Comparison of ENCODE assay signal across 17 mouse cellular contexts in genomic region chr6:108833963-108834697, GRCm38 (mm10). TPM values are rescaled to one million over a fixed set of nuclear protein-coding genes. Genes with fewer than 3 reads are reported as not detected.
DNase-seq lines count a peak whose midpoint lies in the region; ATAC-seq and TF ChIP-seq lines count a peak whose summit lies in the region.
"Had no signal": no experiment of that assay in that cellular context is flagged by ENCODE, and none has a peak within 500 bp of the region (broad histone marks: within the 10 kb centered on the region; RNA-seq: fewer than 3 reads in every experiment).

No protein-coding gene starts in this region.

- H3K27me3 ChIP-seq in spleen, adult 2 months (ENCODE audit: control insufficient read depth, insufficient read depth, low read length) = no peaks in the 10 kb centered on the region
- H3K27me3 ChIP-seq in liver, embryonic 15.5 days = no peaks in the 10 kb centered on the region
- no peaks in the 10 kb centered on the region for H3K27me3 ChIP-seq in stomach, embryonic 16.5 days (ENCODE audit: control insufficient read depth, insufficient read depth, low read length)
- H3K27me3 ChIP-seq in forebrain, postnatal 0 days (ENCODE audit: insufficient read depth, low read length) = no peaks in the 10 kb centered on the region
- H3K27me3 ChIP-seq: heart, embryonic 15.5 days; hindbrain, embryonic 13.5 days; lung, embryonic 15.5 days; neural tube, embryonic 15.5 days had no signal

- H3K9me3 ChIP-seq in liver, embryonic 15.5 days (replicated peaks) = no peaks in the 10 kb centered on the region
- H3K9me3 ChIP-seq in stomach, embryonic 16.5 days (replicated peaks; ENCODE audit: control insufficient read depth, low read length) = no peaks in the 10 kb centered on the region
- no peaks in the 10 kb centered on the region for H3K9me3 ChIP-seq in forebrain, postnatal 0 days (ENCODE audit: low read length)
- H3K9me3 ChIP-seq: heart, embryonic 15.5 days; hindbrain, embryonic 13.5 days; lung, embryonic 15.5 days; neural tube, embryonic 15.5 days had no signal

- WGBS in spleen, adult 2 months = 32% methylated on average over 8 of the region's 8 CpGs
- 33% methylated on average over 8 of the region's 8 CpGs for WGBS in liver, embryonic 15.5 days (ENCODE audit: insufficient replicate concordance)
- 56% methylated on average over 8 of the region's 8 CpGs for WGBS in stomach, embryonic 16.5 days
- WGBS in forebrain, postnatal 0 days = 92% methylated on average over 8 of the region's 8 CpGs

- H3K9ac ChIP-seq in liver, embryonic 15.5 days = no peak overlapping the region
- H3K9ac ChIP-seq in stomach, embryonic 16.5 days (ENCODE audit: low read length) = no peak overlapping the region
- H3K9ac ChIP-seq in forebrain, postnatal 0 days = no peak overlapping the region
- H3K9ac ChIP-seq: heart, embryonic 15.5 days; hindbrain, embryonic 13.5 days; lung, embryonic 15.5 days; neural tube, embryonic 15.5 days had no signal

- no peak for TF ChIP-seq CTCF in spleen, adult 2 months (IDR thresholded peaks at IDR 0.05; ENCODE audit: extremely low read depth, insufficient read depth, insufficient read length, insufficient replicate concordance)
- no peak for TF ChIP-seq CTCF in forebrain, postnatal 0 days (IDR thresholded peaks at IDR 0.05; ENCODE audit: low read depth)

- H3K4me1 ChIP-seq in spleen, adult 2 months (ENCODE audit: control insufficient read depth, insufficient read depth, insufficient read length) = peaks cover 43% of the 10 kb centered on the region; the same call in 1 of the 2 replicates
- peaks cover 35% of the 10 kb centered on the region for H3K4me1 ChIP-seq in brown adipose tissue, adult 24 weeks (ENCODE audit: control insufficient read depth, insufficient read depth, insufficient read length, low read length)
- peaks cover 72% of the 10 kb centered on the region for H3K4me1 ChIP-seq in liver, embryonic 15.5 days (replicated peaks)
- H3K4me1 ChIP-seq in stomach, embryonic 16.5 days (ENCODE audit: control insufficient read depth, insufficient read depth, low read length) = peaks cover 31% of the 10 kb centered on the region
- peaks cover 13% of the 10 kb centered on the region for H3K4me1 ChIP-seq in forebrain, postnatal 0 days (ENCODE audit: insufficient read depth)

- ATAC-seq in liver, embryonic 15.5 days (ENCODE audit: insufficient read depth) = no peak
- ATAC-seq in stomach, embryonic 16.5 days (ENCODE audit: insufficient read depth, low FRiP score) = peak; percentile 66; the same call in 1 of the 2 replicates
- ATAC-seq in forebrain, postnatal 0 days = no peak
- ATAC-seq: forebrain, embryonic 16.5 days had no signal

- H3K36me3 ChIP-seq in spleen, adult 2 months (ENCODE audit: control insufficient read depth, insufficient read depth, low read length) = peaks cover 4% of the 10 kb centered on the region; the same call in 1 of the 2 replicates
- peaks cover 16% of the 10 kb centered on the region; the same call in 1 of the 2 replicates for H3K36me3 ChIP-seq in liver, embryonic 15.5 days (replicated peaks)
- H3K36me3 ChIP-seq in stomach, embryonic 16.5 days (ENCODE audit: control insufficient read depth, insufficient read depth, low read length) = no peaks in the 10 kb centered on the region
- H3K36me3 ChIP-seq in forebrain, postnatal 0 days (ENCODE audit: insufficient read depth) = peaks cover 7% of the 10 kb centered on the region; the same call in 1 of the 2 replicates
- H3K36me3 ChIP-seq: heart, embryonic 15.5 days had no signal

- no peak for TF ChIP-seq POLR2A in spleen, adult 2 months (IDR thresholded peaks at IDR 0.05; ENCODE audit: low read depth, low read length)

- peak overlapping the region; percentile 55; the same call in 1 of the 2 replicates for H3K27ac ChIP-seq in spleen, adult 2 months (ENCODE audit: insufficient read depth, low read length)
- peak overlapping the region; percentile 32 for H3K27ac ChIP-seq in brown adipose tissue, adult 24 weeks (replicated peaks; ENCODE audit: low read depth, low read length)
- H3K27ac ChIP-seq in liver, embryonic 15.5 days (replicated peaks) = peak overlapping the region; percentile 54
- H3K27ac ChIP-seq in stomach, embryonic 16.5 days (ENCODE audit: low read length) = peak overlapping the region; percentile 56; the same call in 1 of the 2 replicates
- H3K27ac ChIP-seq in forebrain, postnatal 0 days (ENCODE audit: low read depth, low read length) = no peak overlapping the region
- H3K27ac ChIP-seq: heart, embryonic 15.5 days; hindbrain, embryonic 13.5 days; lung, embryonic 15.5 days; neural tube, embryonic 15.5 days had no signal

- no peak overlapping the region for H3K4me3 ChIP-seq in spleen, adult 2 months (ENCODE audit: extremely low read depth, insufficient read depth, insufficient read length)
- H3K4me3 ChIP-seq in brown adipose tissue, adult 24 weeks (ENCODE audit: insufficient read depth, low read depth, low read length) = no peak overlapping the region
- no peak overlapping the region for H3K4me3 ChIP-seq in liver, embryonic 15.5 days (replicated peaks)
- no peak overlapping the region for H3K4me3 ChIP-seq in stomach, embryonic 16.5 days (replicated peaks; ENCODE audit: low read length)
- no peak overlapping the region for H3K4me3 ChIP-seq in forebrain, postnatal 0 days (ENCODE audit: low read depth, low read length)
- H3K4me3 ChIP-seq: erythroblast, embryonic 14.5 days; heart, embryonic 15.5 days; hindbrain, embryonic 13.5 days; lung, embryonic 15.5 days; neural tube, embryonic 15.5 days had no signal

- no peak for DNase-seq in spleen, adult 2 months (ENCODE audit: low read depth in 1 of 2, low spot score in 2 of 2)
- no peak for DNase-seq in spleen, postnatal 10 days (ENCODE audit: low spot score in 2 of 2)
- DNase-seq in adrenal gland, postnatal 4 days (ENCODE audit: low spot score in 2 of 2) = no peak
- DNase-seq in forebrain, postnatal 0 days = no peak
- DNase-seq in kidney, adult 18-20 months = no peak
- DNase-seq: cerebellum, adult 9-11 months; kidney, adult 9 months; retina, postnatal 1 day had no signal

- peak overlapping the region; percentile 4 for H3K4me2 ChIP-seq in liver, embryonic 15.5 days
- 0 out of 2 replicates have a peak overlapping the region, but pooled peaks have one; percentile 29 for H3K4me2 ChIP-seq in stomach, embryonic 16.5 days (ENCODE audit: low read depth, low read length)
- no peak overlapping the region for H3K4me2 ChIP-seq in forebrain, postnatal 0 days (ENCODE audit: low read depth)
- H3K4me2 ChIP-seq: heart, embryonic 15.5 days; hindbrain, embryonic 13.5 days; lung, embryonic 15.5 days; neural tube, embryonic 15.5 days had no signal

RNA-seq across cellular contexts. Expression of gene Edem1, which starts 5.7 kb away (rescaled TPM):
- polyA plus RNA-seq in spleen, adult 2 months (2012; rRNA removed) = 24.7 and 32.4 TPM in 2 replicates
- polyA plus RNA-seq in brown adipose tissue, adult 24 weeks (2012; ENCODE audit: insufficient read depth, insufficient read length, missing spikeins) = 25.6 and 41.9 TPM in 2 replicates
- 18.5 and 18.9 TPM in 2 replicates for polyA plus RNA-seq in liver, embryonic 15.5 days (2015; fragmentation: Nextera tagmentation; extraction: Ambion mirVana)
- polyA plus RNA-seq in stomach, embryonic 16.5 days (2015; fragmentation: Nextera tagmentation; extraction: Ambion mirVana) = 34.2 and 49.0 TPM in 2 replicates
- 10 to 100 TPM; 40.1 to 41.1 TPM for total RNA-seq in adrenal gland, postnatal 4 days (2021)
- total RNA-seq in forebrain, postnatal 0 days (2014; rRNA removed) = 18.9 and 21.1 TPM in 2 replicates
- polyA plus RNA-seq in forebrain, postnatal 0 days (2015; fragmentation: Nextera tagmentation; extraction: Ambion mirVana) = 3.6 and 4.2 TPM in 2 replicates

RNA-seq across cellular contexts. Expression of gene Arl8b, which starts 51.2 kb away (rescaled TPM):
- polyA plus RNA-seq in spleen, adult 2 months (2012; rRNA removed) = 7.0 and 9.2 TPM in 2 replicates
- 66.3 and 96.4 TPM in 2 replicates for polyA plus RNA-seq in brown adipose tissue, adult 24 weeks (2012; ENCODE audit: insufficient read depth, insufficient read length, missing spikeins)
- 31.0 and 32.7 TPM in 2 replicates for polyA plus RNA-seq in liver, embryonic 15.5 days (2015; fragmentation: Nextera tagmentation; extraction: Ambion mirVana)
- 92.3 and 94.1 TPM in 2 replicates for polyA plus RNA-seq in stomach, embryonic 16.5 days (2015; fragmentation: Nextera tagmentation; extraction: Ambion mirVana)
- 10 to 100 TPM; 91.3 to 92.5 TPM for total RNA-seq in adrenal gland, postnatal 4 days (2021)
- 70.3 and 75.9 TPM in 2 replicates for total RNA-seq in forebrain, postnatal 0 days (2014; rRNA removed)
- 88.4 and 97.6 TPM in 2 replicates for polyA plus RNA-seq in forebrain, postnatal 0 days (2015; fragmentation: Nextera tagmentation; extraction: Ambion mirVana)
